Mouse (Mus musculus) heart, adult 2 months (tissue): ENCODE data around the gene Selenof.

ENCODE experiments used
- CTCF ChIP-seq: fragments of 200-600 bp; IDR thresholded peaks from 2 replicates; pipeline ENCODE4 v1.8.1; 2022; ENCODE audit warnings: antibody characterized with exemption, mild to moderate bottlenecking, moderate library complexity
- EP300 ChIP-seq: fragments of 200-500 bp; IDR thresholded peaks from 2 replicates; pipeline ENCODE4 v1.6.1; 2011; ENCODE audit warnings: low read depth, low read length, control low read depth; ENCODE audit not compliant: insufficient read depth
- POLR2A ChIP-seq: fragments of 200-500 bp; IDR thresholded peaks from 2 replicates; pipeline ENCODE4 v1.6.1; 2011; ENCODE audit warnings: mild to moderate bottlenecking, low read depth, low read length, control low read depth; ENCODE audit not compliant: insufficient read depth

GRCm38 (mm10) chr3:144628915-144629230 lies 58.8 kb downstream of the Selenof start:
- no peak for TF ChIP-seq POLR2A
- no peak for TF ChIP-seq EP300
- TF ChIP-seq CTCF: no peak
